Mouse (Mus musculus): ENCODE results near the gene Ctnnd2.

The Ctnnd2 gene

DNA sequence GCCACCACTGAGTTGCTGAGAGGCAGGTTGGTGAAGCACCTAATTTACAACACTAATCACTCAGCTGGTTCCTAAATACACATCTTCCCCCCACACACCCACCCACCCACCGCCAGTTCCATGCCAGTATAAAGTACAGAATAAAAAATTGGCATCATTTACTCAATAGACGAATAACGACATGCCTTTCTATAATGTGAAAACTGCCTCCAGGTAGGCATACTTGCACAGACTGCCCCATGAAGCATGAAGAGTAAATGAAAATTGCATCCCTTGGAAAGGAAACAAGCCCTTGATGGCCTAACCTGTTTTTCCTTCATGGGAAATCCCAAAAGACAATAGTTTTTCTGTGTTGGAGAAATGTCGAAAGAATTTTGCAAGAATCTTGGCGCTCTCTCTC is 212.0 kb downstream of the Ctnnd2 start:
- DNase-seq (ENCODE audit: low read depth, low spot score): no peak

GRCm38 (mm10) chr15:30386489-30386888 is 214.1 kb downstream of the Ctnnd2 start:
- DNase-seq (ENCODE audit: low read depth, low spot score): no peak

DNA sequence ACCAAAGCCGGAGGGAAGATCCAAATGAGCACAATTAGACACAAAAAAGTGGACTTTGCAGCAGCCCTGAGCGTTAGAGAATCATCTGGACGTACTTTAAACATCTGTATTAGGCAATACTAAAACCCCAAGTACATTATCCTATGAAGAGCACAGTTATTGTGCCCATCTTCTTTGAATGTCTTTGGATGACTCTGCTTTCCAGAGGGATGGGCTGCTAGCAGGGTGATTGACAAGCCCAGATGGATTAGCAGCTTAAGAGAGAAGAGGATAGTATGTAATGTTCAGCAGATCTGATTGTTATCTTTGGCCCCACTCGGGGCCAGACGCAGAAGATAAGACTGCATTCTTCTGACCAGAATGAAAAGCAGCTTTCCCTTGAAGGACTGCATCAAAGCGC is 214.9 kb downstream of the Ctnnd2 start:
- DNase-seq (ENCODE audit: low read depth, low spot score): no peak

DNA sequence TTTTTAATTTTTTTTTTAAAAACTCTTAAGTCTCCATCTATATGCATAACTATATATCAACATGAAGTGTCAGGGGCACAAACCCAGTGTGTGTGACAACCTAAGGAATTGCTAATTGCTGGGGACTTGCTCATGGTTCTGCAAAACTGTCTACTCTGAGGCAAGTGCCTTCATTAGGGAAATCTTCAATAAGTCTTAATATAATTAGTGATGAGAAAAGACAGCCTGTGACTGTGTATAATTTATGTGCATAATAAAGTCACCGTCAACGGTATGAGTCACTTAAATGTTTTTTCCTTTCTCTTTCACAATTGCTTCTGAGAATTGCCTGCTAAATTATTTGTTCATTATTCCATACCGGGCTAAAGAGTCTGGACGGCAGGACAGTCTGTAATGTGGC is 228.7 kb downstream of the Ctnnd2 start:
- no peak for DNase-seq (ENCODE audit: low read depth, low spot score)

GRCm38 (mm10) chr15:30406254-30406653 is 233.9 kb downstream of the Ctnnd2 start:
- DNase-seq (ENCODE audit: low read depth, low spot score): no peak

GRCm38 (mm10) chr15:30423146-30423545 is 250.8 kb downstream of the Ctnnd2 start:
- no peak for DNase-seq (ENCODE audit: low read depth, low spot score)

- DNase-seq (ENCODE audit: low read depth, low spot score): no peak
These were observed 251.9 kb downstream of the Ctnnd2 start for GRCm38 (mm10) chr15:30424290-30424689.

GRCm38 (mm10) chr15:30427342-30427741 is 254.9 kb downstream of the Ctnnd2 start:
- no peak for DNase-seq (ENCODE audit: low read depth, low spot score)

DNA sequence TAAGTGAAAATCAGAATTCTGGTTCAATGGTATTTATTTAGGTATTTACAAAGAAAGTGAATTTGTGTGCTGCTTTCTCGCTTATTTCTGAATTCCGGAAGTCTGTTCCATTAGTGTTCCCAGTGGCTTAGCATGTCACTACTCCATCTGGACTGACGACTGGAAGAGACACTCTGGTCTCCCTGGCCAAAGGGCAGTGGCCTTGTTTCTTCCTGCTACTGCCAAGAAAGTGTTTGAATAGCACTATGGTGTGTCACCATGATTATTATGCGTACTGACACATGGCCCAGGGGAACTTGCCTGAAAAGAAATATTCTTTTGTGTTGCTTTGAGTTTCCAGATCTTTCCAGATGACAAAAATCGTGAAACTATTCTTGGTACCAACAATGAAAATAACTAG is 266.7 kb downstream of the Ctnnd2 start:
- DNase-seq (ENCODE audit: low read depth, low spot score): no peak

DNA sequence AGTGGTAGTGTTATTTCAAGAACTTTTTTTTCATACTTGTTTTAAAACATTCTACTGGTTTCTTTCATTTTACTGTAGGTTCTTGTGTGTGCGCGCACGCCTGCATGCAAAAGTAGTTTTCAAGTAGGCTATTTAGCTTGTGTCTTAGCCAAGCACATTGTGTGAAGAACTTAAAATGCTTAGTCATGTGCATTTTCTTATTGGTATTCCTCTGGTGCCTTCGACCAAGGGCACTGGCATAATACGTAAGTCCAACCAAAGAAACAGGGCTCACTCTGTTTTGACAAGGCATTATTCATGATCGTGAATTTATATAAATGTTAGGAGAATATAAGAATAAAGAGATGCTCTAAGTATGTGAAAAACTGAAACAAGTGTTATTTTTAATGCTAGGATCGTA is 278.4 kb downstream of the Ctnnd2 start:
- no peak for DNase-seq (ENCODE audit: low read depth, low spot score)

- no peak for DNase-seq (ENCODE audit: low read depth, low spot score)
These were observed 279.5 kb downstream of the Ctnnd2 start for GRCm38 (mm10) chr15:30451921-30452320.

DNA sequence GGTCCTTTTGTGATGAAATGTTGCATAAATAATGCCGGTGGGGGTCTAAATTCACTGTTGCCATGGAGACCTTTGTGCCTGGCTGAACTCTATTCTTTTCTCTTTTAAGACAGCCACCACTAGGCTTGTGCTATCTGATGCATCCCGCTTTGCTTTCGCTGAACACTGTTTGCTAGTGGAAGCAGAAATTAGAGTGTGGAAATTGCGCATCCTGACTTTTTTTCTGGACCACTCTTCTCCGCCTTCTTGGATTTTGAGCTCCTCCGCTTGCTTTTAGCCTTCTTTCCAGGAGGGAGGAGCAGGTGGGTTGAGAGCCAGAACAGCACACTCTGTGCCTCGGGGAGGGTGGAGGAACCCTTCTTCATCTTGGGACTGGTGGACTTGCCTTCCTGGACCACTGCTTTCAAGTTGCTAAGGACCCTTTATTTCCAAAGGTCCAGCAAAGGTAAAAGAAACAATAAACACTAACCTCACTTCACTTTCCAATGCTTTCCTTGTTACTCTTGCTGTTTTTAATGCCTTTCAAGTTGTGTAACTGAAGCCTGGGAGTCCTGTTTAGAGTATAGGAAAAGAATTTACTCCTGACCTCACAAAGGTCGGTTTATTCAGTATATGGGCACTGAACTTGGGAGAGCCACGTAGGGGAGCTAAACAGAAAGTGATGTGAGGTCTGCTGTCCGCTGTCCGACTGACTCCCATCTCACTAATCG is 285.3 kb downstream of the Ctnnd2 start:
- DNase-seq (ENCODE audit: low read depth, low spot score): no peak

DNA sequence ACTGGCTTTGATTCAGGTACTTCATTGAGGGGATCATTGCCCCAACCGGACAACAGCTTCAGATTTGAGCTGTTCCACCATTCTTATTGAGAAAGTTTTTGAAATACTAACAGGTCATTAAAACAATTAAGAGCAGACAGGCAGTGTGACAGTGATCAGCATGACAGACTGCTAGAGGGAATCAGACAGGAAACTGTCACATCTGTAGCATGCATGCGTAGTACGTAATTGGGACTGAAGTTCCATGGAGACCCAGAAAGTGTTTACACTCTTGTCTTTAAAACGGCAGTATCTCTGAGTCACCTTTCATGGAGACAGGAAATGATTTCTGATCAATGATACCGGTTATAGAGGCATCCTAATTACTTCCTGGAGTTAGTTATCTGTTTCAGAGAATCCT is 286.3 kb downstream of the Ctnnd2 start:
- DNase-seq (ENCODE audit: low read depth, low spot score): no peak

DNA sequence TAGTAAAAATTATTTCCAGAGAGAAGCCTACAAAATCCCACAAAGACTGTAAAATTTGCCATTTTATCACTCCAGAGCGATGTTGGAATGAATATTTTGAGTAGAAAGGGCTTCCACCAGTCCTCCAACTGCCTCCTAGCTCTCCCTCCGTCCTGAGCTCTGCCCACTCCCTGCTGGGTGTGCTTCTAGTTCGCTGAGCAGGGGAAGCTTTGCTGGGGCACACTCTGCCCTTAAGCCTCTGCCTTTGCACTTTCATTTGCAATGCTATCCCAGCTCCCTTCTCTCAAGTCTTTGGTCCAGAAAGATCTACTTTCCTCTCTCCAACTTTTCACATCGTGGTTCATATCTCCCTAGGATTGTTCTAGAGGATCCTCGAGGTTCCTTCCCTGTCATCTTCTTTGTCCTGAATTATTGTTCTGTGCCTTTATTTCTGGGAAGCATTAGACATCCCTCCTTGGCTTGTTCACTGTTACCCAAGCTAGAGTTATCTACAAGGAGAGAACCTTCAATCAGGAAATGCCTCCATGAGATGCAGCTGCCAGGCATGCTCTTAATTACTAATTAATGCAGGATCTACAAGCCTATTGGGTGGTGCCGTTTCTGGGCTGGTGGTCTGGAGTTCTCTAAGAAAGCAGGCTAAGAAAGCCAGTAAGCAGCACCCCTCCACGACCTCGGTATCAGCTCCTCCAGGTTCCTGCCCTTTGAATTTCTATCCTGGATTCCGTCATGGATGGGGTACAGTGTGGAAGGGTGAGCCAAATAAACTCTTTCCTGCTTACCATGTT is 288.1 kb downstream of the Ctnnd2 start:
- no peak for DNase-seq (ENCODE audit: low read depth, low spot score)

- DNase-seq (ENCODE audit: low read depth, low spot score): no peak
These were observed 290.5 kb downstream of the Ctnnd2 start for GRCm38 (mm10) chr15:30462804-30463423.

GRCm38 (mm10) chr15:30463471-30464047 is 291.2 kb downstream of the Ctnnd2 start:
- no peak for DNase-seq (ENCODE audit: low read depth, low spot score)

GRCm38 (mm10) chr15:30466950-30467543 is 294.7 kb downstream of the Ctnnd2 start:
- DNase-seq (ENCODE audit: low read depth, low spot score): no peak

GRCm38 (mm10) chr15:30468773-30469172 is 296.4 kb downstream of the Ctnnd2 start:
- DNase-seq (ENCODE audit: low read depth, low spot score): no peak

DNA sequence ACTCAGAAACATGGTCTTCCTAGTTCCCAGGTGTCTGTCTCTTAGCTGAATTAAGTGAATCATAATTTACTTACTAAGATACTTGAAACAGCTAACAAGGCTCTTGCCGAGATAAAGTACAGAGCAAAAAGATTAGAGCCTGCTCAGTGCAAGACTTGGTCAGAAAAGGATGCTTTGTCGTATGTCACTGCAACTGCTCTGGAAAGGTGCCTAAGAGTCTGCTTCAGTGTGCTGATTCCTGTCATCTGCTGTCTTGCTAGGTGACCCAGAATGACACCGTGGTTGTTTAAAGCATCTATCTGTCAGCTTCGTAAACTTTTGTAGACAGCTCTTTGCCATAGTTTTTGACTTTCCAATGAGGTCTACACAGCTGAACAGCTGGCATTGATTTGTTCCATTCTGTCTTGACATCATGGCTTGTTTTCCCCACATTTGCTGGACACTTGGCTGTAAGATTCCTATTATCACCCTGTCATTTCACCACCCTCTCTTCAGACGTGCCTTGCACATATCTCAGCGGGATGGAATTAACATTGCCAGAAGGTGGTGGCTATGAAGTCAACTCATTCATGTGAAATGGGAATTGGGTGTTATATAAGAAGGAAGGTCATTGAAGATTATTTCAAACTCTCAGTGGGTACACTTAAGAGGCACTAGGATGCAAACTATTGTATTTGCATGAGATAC is 299.0 kb downstream of the Ctnnd2 start:
- DNase-seq (ENCODE audit: low read depth, low spot score): no peak

- no peak for DNase-seq (ENCODE audit: low read depth, low spot score)
These were observed 308.3 kb downstream of the Ctnnd2 start for GRCm38 (mm10) chr15:30480676-30481075.

DNA sequence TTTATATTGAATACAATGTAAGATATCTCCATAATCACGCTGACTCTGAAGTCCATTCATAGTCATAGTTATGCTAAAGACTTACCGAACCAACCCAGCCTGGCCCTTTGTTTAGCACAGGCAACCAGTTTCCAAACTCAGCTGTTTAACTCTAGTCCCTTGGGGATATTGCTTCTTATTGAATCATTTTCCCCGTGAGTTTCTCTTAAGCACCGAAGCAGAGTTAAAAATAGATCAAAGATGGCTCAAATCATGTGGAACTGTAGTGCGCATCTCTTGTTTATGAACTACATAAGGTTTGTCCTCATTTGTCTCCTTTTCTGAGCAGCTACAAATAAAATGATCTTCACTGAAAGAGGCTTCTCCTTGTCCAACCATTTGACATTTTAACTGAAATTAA is 334.1 kb downstream of the Ctnnd2 start:
- DNase-seq (ENCODE audit: low read depth, low spot score): no peak

All from WW6 (cell line).